Comparison of ENCODE assay signal across 31 mouse cellular contexts in genomic region chr1:65230566-65230965, GRCm38 (mm10). TPM values are rescaled to one million over a fixed set of nuclear protein-coding genes. Genes with fewer than 3 reads are reported as not detected.
DNase-seq lines count a peak whose midpoint lies in the region; ATAC-seq lines count a peak whose summit lies in the region.
"Had no signal": no experiment of that assay in that cellular context is flagged by ENCODE, and none has a peak within 500 bp of the region (broad histone marks: within the 10 kb centered on the region; RNA-seq: fewer than 3 reads in every experiment).

No protein-coding gene starts in this region.

- H3K9me3 ChIP-seq in forebrain, embryonic 12.5 days = no peaks in the 10 kb centered on the region
- H3K9me3 ChIP-seq: embryonic facial prominence, embryonic 12.5 days; embryonic facial prominence, embryonic 15.5 days; forebrain, embryonic 15.5 days; heart, embryonic 10.5 days; heart, embryonic 13.5 days; hindbrain, embryonic 12.5 days; hindbrain, embryonic 15.5 days had no signal

- H3K27me3 ChIP-seq in forebrain, embryonic 12.5 days = no peaks in the 10 kb centered on the region
- H3K27me3 ChIP-seq: embryonic facial prominence, embryonic 12.5 days; embryonic facial prominence, embryonic 15.5 days; forebrain, embryonic 15.5 days; heart, embryonic 13.5 days; hindbrain, embryonic 12.5 days; hindbrain, embryonic 15.5 days had no signal

- no peak overlapping the region for H3K27ac ChIP-seq in forebrain, embryonic 12.5 days
- H3K27ac ChIP-seq: embryonic facial prominence, embryonic 12.5 days; embryonic facial prominence, embryonic 15.5 days; forebrain, embryonic 15.5 days; heart, adult 2 months; heart, embryonic 10.5 days; heart, embryonic 13.5 days; hindbrain, embryonic 12.5 days; hindbrain, embryonic 15.5 days had no signal

- H3K9ac ChIP-seq in forebrain, embryonic 12.5 days = no peak overlapping the region
- H3K9ac ChIP-seq: embryonic facial prominence, embryonic 12.5 days; embryonic facial prominence, embryonic 15.5 days; forebrain, embryonic 15.5 days; heart, embryonic 13.5 days; hindbrain, embryonic 12.5 days; hindbrain, embryonic 15.5 days had no signal

- H3K4me2 ChIP-seq in forebrain, embryonic 12.5 days = no peak overlapping the region
- H3K4me2 ChIP-seq: embryonic facial prominence, embryonic 12.5 days; embryonic facial prominence, embryonic 15.5 days; forebrain, embryonic 15.5 days; heart, embryonic 13.5 days; hindbrain, embryonic 12.5 days; hindbrain, embryonic 15.5 days had no signal

- peak; percentile 4 for DNase-seq in lung, postnatal 25 days (ENCODE audit: low spot score)
- DNase-seq in lung, adult 18-20 months = no peak
- DNase-seq in heart, postnatal 4 days = no peak
- no peak for DNase-seq in spleen, adult 18-20 months
- DNase-seq: adrenal gland, adult 2 months; adrenal gland, postnatal 14 days; B cell, adult 2 months; cerebellum, adult 11 months; cerebellum, adult 2 months; cerebellum, adult 9-11 months; cerebellum, postnatal 25 days; gastrocnemius, postnatal 25 days; heart, adult 2 months; heart, postnatal 14 days had no signal

- H3K36me3 ChIP-seq in forebrain, embryonic 12.5 days (replicated peaks) = peaks cover 19% of the 10 kb centered on the region

- no peaks in the 10 kb centered on the region for H3K4me1 ChIP-seq in forebrain, embryonic 12.5 days
- H3K4me1 ChIP-seq: embryonic facial prominence, embryonic 12.5 days; embryonic facial prominence, embryonic 15.5 days; forebrain, embryonic 15.5 days; heart, embryonic 10.5 days; heart, embryonic 13.5 days; hindbrain, embryonic 12.5 days; hindbrain, embryonic 15.5 days had no signal

- ATAC-seq in granulocyte monocyte progenitor cell, adult 5-6 weeks (replicated peaks; ENCODE audit: poor library complexity, severe bottlenecking) = peak; percentile 71
- ATAC-seq in megakaryocyte progenitor cell, adult 5-6 weeks (replicated peaks; ENCODE audit: poor library complexity) = 0 out of 2 replicates have a peak, but pooled peaks have one; percentile 37
- no peak for ATAC-seq in forebrain, embryonic 12.5 days (ENCODE audit: low FRiP score)
- ATAC-seq: forebrain, embryonic 15.5 days had no signal

- WGBS in forebrain, embryonic 12.5 days = 87% methylated on average over 1 of the region's 1 CpGs

- H3K4me3 ChIP-seq in forebrain, embryonic 12.5 days (replicated peaks) = no peak overlapping the region
- H3K4me3 ChIP-seq: embryonic facial prominence, embryonic 12.5 days; embryonic facial prominence, embryonic 15.5 days; forebrain, embryonic 15.5 days; heart, adult 2 months; heart, embryonic 10.5 days; heart, embryonic 13.5 days; hindbrain, embryonic 12.5 days; hindbrain, embryonic 15.5 days had no signal

RNA-seq across cellular contexts. Expression of gene Pikfyve, which starts 44.1 kb away (rescaled TPM):
- total RNA-seq in granulocyte monocyte progenitor cell, adult 5-6 weeks (2014; fragmentation: Nextera tagmentation) = 23.0 and 26.7 TPM in 2 replicates
- 27.9 and 29.8 TPM in 2 replicates for total RNA-seq in granulocyte monocyte progenitor cell, adult 5-6 weeks (2017)
- total RNA-seq in megakaryocyte progenitor cell, adult 5-6 weeks (2015) = 21.6 and 28.0 TPM in 2 replicates
- 24.4 and 30.2 TPM in 2 replicates for total RNA-seq in megakaryocyte progenitor cell, adult 5-6 weeks (2017)
- 10 to 100 TPM; 17.2 to 18.1 TPM for total RNA-seq in heart, postnatal 4 days (2021)
- 18.1 and 20.6 TPM in 2 replicates for polyA plus RNA-seq in forebrain, embryonic 12.5 days (2016; fragmentation: Nextera tagmentation; extraction: Ambion mirVana)

RNA-seq across cellular contexts. Expression of gene Idh1, which starts 44.3 kb away (rescaled TPM):
- 98.5 and 119 TPM in 2 replicates for total RNA-seq in granulocyte monocyte progenitor cell, adult 5-6 weeks (2014; fragmentation: Nextera tagmentation)
- total RNA-seq in granulocyte monocyte progenitor cell, adult 5-6 weeks (2017) = 214 and 218 TPM in 2 replicates
- total RNA-seq in megakaryocyte progenitor cell, adult 5-6 weeks (2015) = 89.6 and 104 TPM in 2 replicates
- 172 and 200 TPM in 2 replicates for total RNA-seq in megakaryocyte progenitor cell, adult 5-6 weeks (2017)
- 10 to 100 TPM; 41.2 to 43.5 TPM for total RNA-seq in heart, postnatal 4 days (2021)
- polyA plus RNA-seq in forebrain, embryonic 12.5 days (2016; fragmentation: Nextera tagmentation; extraction: Ambion mirVana) = 343 and 355 TPM in 2 replicates

RNA-seq across cellular contexts. Expression of gene Pth2r, which starts 51.3 kb away (rescaled TPM):
- total RNA-seq in granulocyte monocyte progenitor cell, adult 5-6 weeks (2014; fragmentation: Nextera tagmentation) = not detected in 2 replicates
- total RNA-seq in granulocyte monocyte progenitor cell, adult 5-6 weeks (2017) = not detected in 2 replicates
- not detected in 2 replicates for total RNA-seq in megakaryocyte progenitor cell, adult 5-6 weeks (2015)
- not detected in 2 replicates for total RNA-seq in megakaryocyte progenitor cell, adult 5-6 weeks (2017)
- total RNA-seq in heart, postnatal 4 days (2021) = not detected
- 0.28 and 0.40 TPM in 2 replicates for polyA plus RNA-seq in forebrain, embryonic 12.5 days (2016; fragmentation: Nextera tagmentation; extraction: Ambion mirVana)
- total RNA-seq: adrenal gland, adult 2 months; adrenal gland, postnatal 14 days; adrenal gland, postnatal 4 days; common myeloid progenitor, adult 5-6 weeks; gastrocnemius, adult 8-10 months; gastrocnemius, postnatal 25 days; heart, adult 2 months; heart, postnatal 14 days; hematopoietic stem cell, adult 5-6 weeks; MEL had no signal
- polyA plus RNA-seq: adrenal gland, adult 2 months; forebrain, embryonic 11.5 days; heart, adult 2 months; heart, embryonic 10.5 days; heart, embryonic 13.5 days; heart, embryonic 16.5 days had no signal
